Mouse (Mus musculus) hindbrain, embryonic 11.5 days (tissue): Measurements from ENCODE around the gene Hand2. TPM values are rescaled to one million over a fixed set of nuclear protein-coding genes. Genes with fewer than 3 reads are reported as not detected.

Experiments
- ATAC-seq: fragments of 200-750 bp; cut with Nextera tagmentation; 2 replicates; pipeline ENCODE4 v1.8.0; 2017; ENCODE audit warnings: mild to moderate bottlenecking, moderate TSS enrichment, moderate library complexity; ENCODE audit not compliant: low FRiP score
- DNase-seq: peaks from one replicate; pipeline ENCODE4 v3.0.0-alpha.2; 2015; ENCODE audit warnings: low spot score
- H3K27ac ChIP-seq: fragments of 300-500 bp; sonication (generic); 2 replicates; pipeline ENCODE4 v1.5.1; 2014; ENCODE audit warnings: mild to moderate bottlenecking, low read depth, low read length
- H3K27me3 ChIP-seq: fragments of 300-500 bp; sonication (generic); 2 replicates; pipeline ENCODE4 v1.6.1; 2014; ENCODE audit warnings: mild to moderate bottlenecking, low read length, moderate library complexity, mixed read lengths; ENCODE audit not compliant: control insufficient read depth, insufficient read depth
- H3K36me3 ChIP-seq: fragments of 300-500 bp; sonication (generic); 2 replicates; pipeline ENCODE4 v1.6.1; 2014; ENCODE audit warnings: mild to moderate bottlenecking, low read length, moderate library complexity, mixed read lengths; ENCODE audit not compliant: control insufficient read depth, insufficient read depth
- H3K4me1 ChIP-seq: fragments of 300-500 bp; sonication (generic); replicated peaks from 2 replicates; pipeline ENCODE4 v1.6.1; 2014; ENCODE audit warnings: low read length, mixed read lengths; ENCODE audit not compliant: control insufficient read depth, insufficient read depth
- H3K4me2 ChIP-seq: fragments of 300-500 bp; sonication (generic); replicated peaks from 2 replicates; pipeline ENCODE4 v1.6.1; 2014; ENCODE audit warnings: mild to moderate bottlenecking, low read depth, low read length
- H3K4me3 ChIP-seq: fragments of 300-500 bp; sonication (generic); 2 replicates; pipeline ENCODE4 v1.5.1; 2014; ENCODE audit warnings: low read depth, low read length
- H3K9ac ChIP-seq: fragments of 300-500 bp; sonication (generic); 2 replicates; pipeline ENCODE4 v1.6.1; 2014; ENCODE audit warnings: low read depth, low read length
- H3K9me3 ChIP-seq: fragments of 300-500 bp; sonication (generic); 2 replicates; pipeline ENCODE4 v1.6.1; 2016; ENCODE audit warnings: low read length; ENCODE audit not compliant: control insufficient read depth
- WGBS: fragments of 180-500 bp; shearing (Covaris S2); extraction: QIAGEN DNeasy Blood & Tissue Kit; methylation state at CpG from one replicate; pipeline ENCODE4 v1.1.7; 2014; 5-methylcytosine and 5-hydroxymethylcytosine counted together
- polyA plus RNA-seq: library from polyadenylated mRNA; unstranded; fragments of >200 nt; fragmentation: Nextera tagmentation; extraction: Ambion mirVana; gene quantifications from 2 replicates; pipeline ENCODE4 v1.2.1, GENCODE M21; 2014

Gene Hand2
- polyA plus RNA-seq: 0.10 TPM in 1 of 2 replicates, not detected in the other

DNA sequence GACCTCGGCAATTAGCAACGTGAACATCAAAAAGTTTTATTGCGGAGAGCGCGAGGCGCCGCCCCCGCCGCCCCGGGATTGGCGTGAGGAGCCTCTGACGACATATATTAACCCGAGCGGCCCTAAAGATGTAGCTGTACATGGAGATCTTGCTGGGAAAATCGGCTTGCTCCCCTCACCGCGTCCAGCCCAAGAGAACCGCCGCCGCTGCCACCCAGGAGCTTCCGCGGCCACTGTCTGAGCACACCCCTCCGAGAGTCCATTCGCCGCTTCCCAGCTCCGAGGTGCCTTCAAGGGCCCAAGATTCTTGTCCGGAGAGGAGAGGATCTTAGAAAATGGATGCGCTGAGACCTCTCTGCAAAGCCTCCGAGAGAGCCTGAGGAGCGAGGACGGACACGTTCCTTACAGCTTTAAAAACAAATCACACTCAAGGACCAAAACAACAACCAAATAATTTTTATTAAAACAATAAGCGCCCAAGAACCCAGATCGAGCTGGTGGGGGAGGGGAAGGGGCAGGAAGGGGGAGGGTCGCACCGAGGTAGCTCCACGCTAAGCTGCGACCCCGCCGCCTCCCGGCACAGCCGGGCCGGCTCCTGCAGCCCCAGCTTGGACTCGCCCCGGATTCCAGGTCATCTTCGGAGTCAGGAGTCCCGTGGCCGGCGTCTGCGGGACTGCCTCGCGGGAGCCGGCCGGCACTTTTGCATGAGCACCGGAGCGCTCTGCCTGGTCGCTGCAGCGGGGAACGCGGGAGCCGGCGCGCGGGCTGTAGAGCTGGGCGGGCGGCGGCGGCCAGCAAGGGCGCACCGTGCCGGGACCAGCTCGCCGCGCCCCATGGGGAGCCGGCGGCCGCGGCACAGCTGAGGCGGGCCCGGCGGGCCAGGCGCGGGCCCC lies at the start of gene Hand2:
Gene Hand2 (plus strand): TSS at position 133 of the 893 bp plus-strand sequence.
- Histone ChIP-seq H3K27me3 (peaks cover 90% of the 10 kb centered on the region), H3K9me3 (no peaks in the 10 kb centered on the region), H3K4me1 (peaks cover 8% of the 10 kb centered on the region; the same call in 1 of the 2 replicates), H3K9ac (no peak within 1 kb of the TSS), H3K27ac (no peak within 1 kb of the TSS), H3K36me3 (no peaks in the 10 kb centered on the region), H3K4me3 (peak within 1 kb of the TSS; percentile 29), H3K4me2 (peak within 1 kb of the TSS; percentile 43)
- under 1% methylated on average over 61 of the region's 83 CpGs for WGBS
- ATAC-seq: peak; percentile 74
- DNase-seq: peak; percentile 69

DNA sequence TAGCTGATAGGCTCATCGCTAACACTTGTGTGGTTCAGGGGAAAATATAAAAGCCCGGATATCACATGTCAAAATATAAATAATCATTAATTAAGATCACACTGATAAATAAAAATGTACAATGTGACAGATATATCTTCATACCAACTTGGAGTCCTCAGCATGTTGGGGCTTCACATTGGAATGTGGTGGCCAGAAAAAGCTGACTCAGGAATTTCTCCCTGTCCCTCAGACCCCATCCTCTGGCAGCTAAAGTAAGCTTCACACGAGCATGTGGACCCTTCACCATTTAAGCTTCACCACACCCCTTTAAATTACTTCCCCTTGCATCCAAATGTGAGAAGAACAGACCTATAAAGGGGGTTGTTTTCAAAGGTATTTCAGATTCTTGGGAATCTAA lies 47.7 kb upstream of the Hand2 start:
- no peak overlapping the region for H3K9ac ChIP-seq
- H3K27ac ChIP-seq: no peak overlapping the region
- H3K27me3 ChIP-seq: no peaks in the 10 kb centered on the region
- H3K4me2 ChIP-seq: no peak overlapping the region
- no peak overlapping the region for H3K4me3 ChIP-seq
- H3K36me3 ChIP-seq: no peaks in the 10 kb centered on the region
- WGBS: 72% methylated on average over 3 of the region's 3 CpGs
- no peaks in the 10 kb centered on the region for H3K4me1 ChIP-seq
- no peaks in the 10 kb centered on the region for H3K9me3 ChIP-seq
- no peak for DNase-seq
- no peak for ATAC-seq

DNA sequence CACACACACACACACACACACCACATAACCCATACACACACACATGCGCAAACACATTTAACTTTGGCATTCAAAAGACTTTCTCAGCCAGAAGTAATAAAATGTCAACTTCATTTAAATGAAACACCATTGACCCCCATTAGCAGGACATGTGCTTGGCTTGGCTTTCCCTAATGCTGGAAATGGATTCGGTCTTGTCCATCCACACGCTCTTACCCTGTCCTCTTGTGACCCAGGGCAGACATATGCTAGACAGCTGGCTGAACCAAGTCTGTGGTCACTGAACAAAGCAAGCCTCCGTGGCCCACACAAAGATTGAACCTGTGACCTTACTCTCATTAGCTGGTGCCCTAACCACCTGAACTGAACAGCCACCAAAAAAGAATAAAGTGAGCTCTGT lies 27.3 kb upstream of the Hand2 start:
- WGBS: 66% methylated on average over 4 of the region's 4 CpGs
- DNase-seq (no peak), ATAC-seq (no peak)
- Histone ChIP-seq H3K4me3 (no peak overlapping the region), H3K4me1 (no peaks in the 10 kb centered on the region), H3K27me3 (no peaks in the 10 kb centered on the region), H3K9me3 (no peaks in the 10 kb centered on the region), H3K9ac (no peak overlapping the region), H3K4me2 (no peak overlapping the region), H3K36me3 (no peaks in the 10 kb centered on the region), H3K27ac (no peak overlapping the region)

DNA sequence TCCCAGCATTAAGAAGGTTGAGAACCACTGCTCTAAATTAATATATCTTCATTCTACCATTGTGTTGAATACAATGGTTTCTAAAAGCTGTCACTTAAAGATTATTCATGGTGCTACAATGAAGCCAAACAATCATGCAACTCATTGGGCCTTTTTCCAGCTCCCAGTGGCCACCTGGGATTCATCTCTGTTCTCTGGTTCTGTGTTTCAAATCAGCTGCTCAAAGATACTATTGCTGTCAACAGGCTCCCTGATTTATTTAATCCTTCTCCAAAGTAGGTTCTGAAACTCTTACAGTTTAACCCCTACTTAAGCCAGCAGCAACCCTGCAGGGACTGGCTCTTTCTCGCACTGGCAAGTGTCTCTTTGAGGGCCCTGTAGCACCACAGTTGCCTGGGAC lies 17.3 kb upstream of the Hand2 start:
- Histone ChIP-seq H3K27me3 (peaks cover 6% of the 10 kb centered on the region), H3K9me3 (no peaks in the 10 kb centered on the region), H3K27ac (no peak overlapping the region), H3K4me3 (no peak overlapping the region), H3K36me3 (no peaks in the 10 kb centered on the region), H3K4me2 (no peak overlapping the region), H3K4me1 (no peaks in the 10 kb centered on the region), H3K9ac (no peak overlapping the region)
- 43% methylated on average over 1 of the region's 1 CpGs for whole genome bisulfite sequencing
- DNase-seq: no peak
- ATAC-seq: no peak

DNA sequence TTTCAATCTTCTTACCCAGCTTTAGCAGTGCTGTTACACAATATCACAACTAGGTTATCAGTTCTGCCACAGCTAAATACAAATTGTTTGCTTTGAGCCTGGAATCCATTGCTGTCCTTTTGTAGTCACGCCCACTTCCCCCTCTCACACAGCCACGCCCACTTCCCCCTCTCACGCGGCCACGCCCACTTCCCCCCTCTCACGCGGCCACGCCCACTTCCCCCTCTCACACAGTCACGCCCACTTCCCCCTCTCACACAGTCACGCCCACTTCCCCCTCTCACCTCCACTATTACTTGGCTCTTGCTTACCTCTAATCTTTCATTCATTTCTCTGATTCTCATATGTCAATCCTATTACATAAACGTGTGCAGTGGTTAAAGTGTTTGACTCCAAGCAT lies 15.8 kb upstream of the Hand2 start:
- peaks cover 9% of the 10 kb centered on the region for H3K27me3 ChIP-seq
- DNase-seq (no peak), ATAC-seq (no peak)
- no peak overlapping the region for H3K4me2 ChIP-seq
- H3K9me3 ChIP-seq: no peaks in the 10 kb centered on the region
- 62% methylated on average over 11 of the region's 11 CpGs for WGBS
- H3K9ac ChIP-seq: no peak overlapping the region
- no peak overlapping the region for H3K27ac ChIP-seq
- H3K36me3 ChIP-seq: no peaks in the 10 kb centered on the region
- no peaks in the 10 kb centered on the region for H3K4me1 ChIP-seq
- no peak overlapping the region for H3K4me3 ChIP-seq

DNA sequence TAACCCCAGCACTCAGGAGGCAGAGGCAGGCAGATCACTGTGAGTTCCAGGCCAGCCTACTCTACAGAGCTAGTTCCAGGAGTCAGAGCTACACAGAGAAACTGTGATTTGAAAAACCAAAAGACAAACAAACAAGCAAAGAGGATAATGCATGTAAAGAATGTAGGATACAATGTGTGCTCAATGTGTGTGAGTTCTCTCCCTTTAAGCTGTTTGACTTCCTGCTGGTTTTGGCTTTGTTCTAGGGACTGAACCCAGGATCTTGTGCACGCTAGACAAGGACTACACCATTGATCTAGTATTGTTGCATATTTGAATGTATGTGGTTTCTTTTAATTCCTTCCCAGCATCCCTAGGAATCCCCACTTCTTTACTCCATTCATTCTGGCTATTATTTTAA lies 14.3 kb upstream of the Hand2 start:
- 32% methylated on average over 1 of the region's 1 CpGs for WGBS

DNA sequence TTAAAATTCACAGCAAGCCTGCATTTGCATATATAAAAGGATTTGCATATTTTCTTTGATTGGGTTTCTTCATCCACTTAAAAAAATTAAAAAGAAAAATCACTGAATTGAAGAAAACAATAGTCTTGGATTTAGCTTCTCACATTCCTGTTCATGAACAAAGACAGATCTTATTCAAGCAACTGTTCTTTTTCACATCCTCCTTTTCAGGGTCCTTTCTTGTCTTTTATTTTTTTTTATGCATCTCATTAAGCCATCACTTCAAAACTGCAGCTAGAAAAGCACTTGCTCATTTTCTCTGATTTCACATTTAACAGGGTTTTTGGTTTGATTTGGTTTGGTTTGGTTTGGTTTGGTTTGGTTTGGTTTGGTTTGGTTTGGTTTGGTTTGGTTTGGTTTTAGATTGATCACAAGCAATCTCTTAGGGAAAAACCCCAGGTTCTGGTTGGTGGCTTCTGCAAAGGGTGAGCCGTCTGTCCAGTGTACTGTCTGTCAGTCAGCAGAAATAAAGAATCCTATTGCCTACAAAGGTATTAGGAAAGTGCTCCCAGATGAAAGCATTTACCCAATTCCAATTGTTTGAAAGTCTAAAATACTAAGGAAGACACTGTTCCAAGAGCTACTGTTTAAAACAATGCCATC lies 10.8 kb upstream of the Hand2 start:
- Histone ChIP-seq H3K4me2 (no peak overlapping the region), H3K27me3 (peaks cover 47% of the 10 kb centered on the region), H3K9me3 (no peaks in the 10 kb centered on the region), H3K4me3 (no peak overlapping the region), H3K4me1 (0 out of 2 replicates have a peak, but pooled peaks cover 3% of the 10 kb centered on the region), H3K27ac (no peak overlapping the region), H3K36me3 (no peaks in the 10 kb centered on the region), H3K9ac (no peak overlapping the region)
- ATAC-seq (no peak), DNase-seq (peak; percentile 13)
- 11% methylated on average over 1 of the region's 1 CpGs for whole genome bisulfite sequencing

More for the DNA sequence above, 14.3 kb upstream of the Hand2 start:
- Histone ChIP-seq H3K4me1 (no peaks in the 10 kb centered on the region), H3K27ac (no peak overlapping the region), H3K4me3 (no peak overlapping the region), H3K36me3 (no peaks in the 10 kb centered on the region), H3K9ac (no peak overlapping the region), H3K9me3 (no peaks in the 10 kb centered on the region), H3K27me3 (peaks cover 17% of the 10 kb centered on the region), H3K4me2 (no peak overlapping the region)
- no peak for ATAC-seq
- no peak for DNase-seq

DNA sequence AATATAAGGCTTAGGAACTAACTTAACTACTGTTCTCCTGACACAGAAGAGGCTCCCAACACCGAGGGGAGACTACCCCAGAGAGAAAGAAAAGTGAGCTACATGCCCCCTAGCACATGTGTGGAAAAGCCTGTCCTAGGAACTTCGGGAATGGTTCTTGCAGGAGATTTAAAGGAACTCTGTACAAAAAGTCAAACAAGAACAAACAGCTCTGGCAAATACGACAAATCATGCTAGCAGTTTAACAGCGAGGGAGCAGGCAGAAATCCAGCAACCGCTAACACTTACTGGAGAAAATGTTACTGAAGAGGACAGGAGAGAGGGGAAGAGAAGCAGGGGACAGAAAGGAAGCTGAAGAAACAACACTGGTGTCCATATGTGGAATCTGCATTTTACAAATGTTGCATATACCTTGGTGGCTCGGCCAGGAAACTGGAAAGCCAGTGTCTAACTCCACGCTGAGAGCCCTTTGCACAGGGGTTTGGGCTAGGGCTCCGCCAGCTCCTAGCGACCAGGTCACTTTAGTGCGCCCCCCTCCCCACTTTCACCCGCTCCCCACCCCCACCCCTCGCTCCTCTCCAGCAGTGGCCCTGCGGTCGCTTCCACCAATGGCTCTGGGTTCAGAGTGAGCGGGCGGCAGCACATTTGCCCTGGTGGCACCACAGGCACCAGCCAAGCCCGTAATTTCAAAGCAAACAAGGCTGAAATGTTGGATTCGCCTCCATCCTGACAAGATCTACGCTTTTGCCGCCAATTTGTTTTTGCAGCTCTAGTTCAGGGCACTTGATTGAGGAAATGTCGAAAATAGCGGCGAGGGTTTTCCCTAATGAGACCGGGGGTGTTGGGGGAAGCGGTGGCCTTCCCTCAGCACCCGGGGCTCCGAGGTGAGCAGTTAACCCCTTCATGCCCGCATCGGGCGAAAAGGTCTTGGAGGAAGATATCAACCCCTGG lies 8.5 kb upstream of the Hand2 start:
- DNase-seq (peak; percentile 56), ATAC-seq (peak; percentile 71; the same call in 1 of the 2 replicates)
- no peaks in the 10 kb centered on the region for H3K36me3 ChIP-seq
- H3K4me3 ChIP-seq: no peak overlapping the region
- no peak overlapping the region for H3K9ac ChIP-seq
- WGBS: under 1% methylated on average over 30 of the region's 30 CpGs
- H3K4me2 ChIP-seq: peak overlapping the region; percentile 29
- H3K27me3 ChIP-seq: peaks cover 64% of the 10 kb centered on the region
- no peak overlapping the region for H3K27ac ChIP-seq
- H3K4me1 ChIP-seq: 0 out of 2 replicates have a peak, but pooled peaks cover 3% of the 10 kb centered on the region
- H3K9me3 ChIP-seq: no peaks in the 10 kb centered on the region
